Mouse (Mus musculus) testis, adult 2 months (tissue): ENCODE data around the gene Amph. TPM values are rescaled to one million over a fixed set of nuclear protein-coding genes. Genes with fewer than 3 reads are reported as not detected.

Experiments used
- H3K27ac ChIP-seq: fragments of 200-500 bp; 2 replicates; pipeline ENCODE4 v1.5.1; 2012; ENCODE audit warnings: low read depth, low read length; ENCODE audit not compliant: control insufficient read depth, insufficient read depth
- H3K27me3 ChIP-seq: fragments of 200-500 bp; 2 replicates; pipeline ENCODE4 v1.6.1; 2012; ENCODE audit warnings: mild to moderate bottlenecking, low read length, moderate library complexity; ENCODE audit not compliant: control insufficient read depth, insufficient read depth
- H3K36me3 ChIP-seq: fragments of 200-500 bp; 2 replicates; pipeline ENCODE4 v1.6.1; 2012; ENCODE audit warnings: mild to moderate bottlenecking, low read length; ENCODE audit not compliant: control insufficient read depth, insufficient read depth
- H3K4me1 ChIP-seq: fragments of 200-500 bp; 2 replicates; pipeline ENCODE4 v1.6.1; 2012; ENCODE audit warnings: low read length; ENCODE audit not compliant: control insufficient read depth, insufficient read depth
- H3K4me3 ChIP-seq: fragments of 200-500 bp; 2 replicates; pipeline ENCODE4 v1.5.1; 2012; ENCODE audit warnings: low read depth, mild to moderate bottlenecking, low read length, moderate library complexity, mixed read lengths; ENCODE audit not compliant: control insufficient read depth
- CTCF ChIP-seq: fragments of 200-500 bp; IDR thresholded peaks from 2 replicates; pipeline ENCODE4 v1.5.1; 2012; ENCODE audit warnings: low read depth, mild to moderate bottlenecking, inconsistent platforms, low read length, moderate library complexity; ENCODE audit not compliant: control insufficient read depth, insufficient read depth, insufficient replicate concordance
- POLR2A ChIP-seq: fragments of 200-500 bp; IDR thresholded peaks from 2 replicates; pipeline ENCODE4 v1.6.1; 2012; ENCODE audit warnings: low read depth, mild to moderate bottlenecking, inconsistent platforms, low read length, moderate library complexity; ENCODE audit not compliant: control insufficient read depth
- polyA plus RNA-seq: library from polyadenylated mRNA; depleted of rRNA; stranded (reverse); fragments of >200 nt; gene quantifications from 2 replicates; pipeline ENCODE4 v1.2.3, GENCODE M21; 2012; rRNA removed

Gene Amph
- polyA plus RNA-seq, 1 experiment: 5.8 TPM

DNA sequence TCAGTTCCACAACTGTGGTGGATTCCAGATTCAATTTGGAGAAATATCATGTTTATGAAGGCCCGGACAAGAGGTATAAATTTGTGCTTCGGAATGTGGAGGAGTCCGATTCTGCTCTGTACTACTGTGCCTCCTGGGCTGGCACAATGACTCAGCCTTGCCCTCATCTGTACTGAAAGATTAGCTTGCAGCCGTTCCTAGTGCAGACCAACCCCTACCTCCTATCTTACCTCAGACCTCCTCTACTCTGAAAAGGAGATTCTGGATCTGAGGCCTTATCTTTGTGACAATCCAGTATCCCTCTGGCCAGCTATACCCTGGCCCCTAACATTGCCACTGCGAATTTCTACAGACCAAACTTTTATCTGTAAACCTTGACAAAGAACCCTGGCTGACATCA lies 230.3 kb downstream of the Amph start:
- no peaks in the 10 kb centered on the region for H3K36me3 ChIP-seq
- TF ChIP-seq POLR2A: no peak
- TF ChIP-seq CTCF: no peak
- no peak overlapping the region for H3K4me3 ChIP-seq
- no peaks in the 10 kb centered on the region for H3K27me3 ChIP-seq
- no peaks in the 10 kb centered on the region for H3K4me1 ChIP-seq
- H3K27ac ChIP-seq: no peak overlapping the region

GRCm38 (mm10) chr13:19182259-19182658 lies 234.3 kb downstream of the Amph start:
- TF ChIP-seq CTCF (no peak), POLR2A (no peak)
- Histone ChIP-seq H3K27me3 (no peaks in the 10 kb centered on the region), H3K36me3 (no peaks in the 10 kb centered on the region), H3K27ac (no peak overlapping the region), H3K4me1 (no peaks in the 10 kb centered on the region), H3K4me3 (no peak overlapping the region)

GRCm38 (mm10) chr13:19190052-19190451 lies 242.0 kb downstream of the Amph start:
- no peaks in the 10 kb centered on the region for H3K4me1 ChIP-seq
- no peaks in the 10 kb centered on the region for H3K36me3 ChIP-seq
- TF ChIP-seq CTCF (no peak), POLR2A (no peak)
- H3K27ac ChIP-seq: no peak overlapping the region
- no peak overlapping the region for H3K4me3 ChIP-seq
- no peaks in the 10 kb centered on the region for H3K27me3 ChIP-seq

DNA sequence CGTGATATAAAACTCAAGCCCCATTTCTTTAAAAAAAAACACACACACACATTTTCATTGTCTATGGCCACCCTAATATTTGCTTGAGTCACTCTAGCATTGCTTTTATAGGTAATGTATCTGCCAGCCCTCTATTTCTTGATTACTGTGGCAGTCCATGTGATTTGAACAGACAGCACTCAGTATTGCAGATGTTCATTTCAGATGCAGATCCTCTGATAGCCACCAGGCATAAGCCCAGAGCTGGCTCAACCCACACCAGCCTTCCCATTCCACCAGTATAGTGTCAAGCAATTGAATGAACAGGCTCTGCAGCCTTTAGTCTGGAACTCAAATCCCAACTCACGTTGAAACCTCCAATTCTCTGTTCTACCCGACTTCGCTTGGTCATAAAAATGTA lies 246.8 kb downstream of the Amph start:
- H3K27me3 ChIP-seq: no peaks in the 10 kb centered on the region
- no peak overlapping the region for H3K27ac ChIP-seq
- TF ChIP-seq CTCF: no peak
- no peak for TF ChIP-seq POLR2A
- no peaks in the 10 kb centered on the region for H3K4me1 ChIP-seq
- no peak overlapping the region for H3K4me3 ChIP-seq
- no peaks in the 10 kb centered on the region for H3K36me3 ChIP-seq

DNA sequence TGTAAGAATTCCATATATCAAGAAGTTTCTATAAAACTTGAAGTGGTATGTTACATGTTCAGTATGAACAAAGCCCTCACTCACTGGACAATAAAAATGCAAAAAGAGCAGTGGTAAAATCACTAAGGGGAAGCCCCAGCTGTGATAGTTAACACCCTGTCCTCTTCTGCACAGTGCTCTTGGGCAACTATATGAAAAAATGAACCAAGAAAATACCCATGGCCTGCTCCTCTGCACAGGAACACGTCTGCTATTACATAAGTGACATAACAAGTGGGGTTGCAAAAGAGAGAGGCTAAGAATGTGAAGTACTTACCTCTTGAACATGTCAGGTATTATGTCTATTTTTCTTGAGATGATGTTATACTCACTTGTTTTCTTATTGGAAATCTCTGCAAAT lies 247.5 kb downstream of the Amph start:
- H3K4me3 ChIP-seq: no peak overlapping the region
- H3K27me3 ChIP-seq: no peaks in the 10 kb centered on the region
- no peaks in the 10 kb centered on the region for H3K36me3 ChIP-seq
- no peaks in the 10 kb centered on the region for H3K4me1 ChIP-seq
- no peak overlapping the region for H3K27ac ChIP-seq
- no peak for TF ChIP-seq POLR2A

Other genes with a start within 250 kb of the Amph start
- gene Vps41, start 230.9 kb upstream of the Amph start, polyA plus RNA-seq: 9.0 and 10.2 TPM in 2 replicates